In the genomic region with DNA sequence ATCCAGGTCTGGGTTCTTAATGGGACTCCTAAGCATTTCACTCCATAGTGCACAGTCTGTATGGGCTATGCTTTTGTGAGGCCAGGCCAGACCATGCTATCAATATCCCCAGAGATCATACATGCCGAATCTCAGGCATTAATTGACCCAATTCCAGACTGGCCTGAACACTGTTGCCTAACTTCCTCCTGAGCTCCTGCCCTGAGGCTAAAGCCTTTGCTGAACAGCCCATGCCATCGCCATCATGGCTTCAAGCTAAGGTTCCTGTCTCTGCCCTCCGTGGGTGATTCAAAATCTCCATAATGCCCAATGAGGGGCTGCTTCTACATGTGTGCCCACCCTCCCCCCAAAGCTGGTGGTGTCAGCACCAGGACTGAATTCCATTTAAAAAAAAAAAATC, we compare ENCODE assay signal across 13 mouse cellular contexts. TPM values are rescaled to one million over a fixed set of nuclear protein-coding genes. Genes with fewer than 3 reads are reported as not detected.
A peak's percentile ranks its signal among the peaks of the same experiment; 100 is the strongest.
DNase-seq lines count a peak whose midpoint lies in the region; ATAC-seq and TF ChIP-seq lines count a peak whose summit lies in the region.
"Had no signal": no experiment of that assay in that cellular context is flagged by ENCODE, and none has a peak within 500 bp of the region (broad histone marks: within the 10 kb centered on the region; RNA-seq: fewer than 3 reads in every experiment).

No protein-coding gene starts in this region.

- H3K27me3 ChIP-seq in heart, embryonic 13.5 days (replicated peaks) = peaks cover 47% of the 10 kb centered on the region
- H3K27me3 ChIP-seq in MEL (ENCODE audit: control insufficient read depth in 1 of 2, insufficient read depth in 2 of 2, low read length in 2 of 2) = no peaks in the 10 kb centered on the region

- DNase-seq in heart, adult 8-10 months (ENCODE audit: low spot score) = no peak
- peak; percentile 63 for DNase-seq in MEL (ENCODE audit: low read depth, low spot score)
- no peak for DNase-seq in right cerebral cortex, adult 18-20 months
- no peak for DNase-seq in kidney, postnatal 36 days
- DNase-seq in frontal cortex, adult 2 months (ENCODE audit: extremely low spot score in 1 of 2, low spot score in 1 of 2) = no peak
- DNase-seq: adrenal gland, postnatal 10 days; gastrocnemius, postnatal 25 days; kidney, postnatal 10 days; left cerebral cortex, postnatal 4 days had no signal

- no peaks in the 10 kb centered on the region for H3K9me3 ChIP-seq in heart, embryonic 13.5 days
- H3K9me3 ChIP-seq in MEL (replicated peaks; ENCODE audit: insufficient read depth, low read length) = no peaks in the 10 kb centered on the region
- H3K9me3 ChIP-seq: forebrain, embryonic 15.5 days had no signal

- peaks cover 34% of the 10 kb centered on the region for H3K4me1 ChIP-seq in heart, embryonic 13.5 days
- peaks cover 3 to 20% of the 10 kb centered on the region in 2 experiments; a peak in 3 of 4 replicates for H3K4me1 ChIP-seq in MEL (ENCODE audit: control insufficient read depth in 1 of 2, insufficient read depth in 2 of 2, low read length in 2 of 2)

- ATAC-seq in heart, embryonic 13.5 days (ENCODE audit: extremely low read depth, insufficient number of reproducible peaks, low FRiP score, low TSS enrichment) = no peak
- ATAC-seq in granulocyte monocyte progenitor cell, adult 5-6 weeks (replicated peaks; ENCODE audit: poor library complexity, severe bottlenecking) = peak; percentile 51
- ATAC-seq in megakaryocyte, adult 5-6 weeks (ENCODE audit: poor library complexity, severe bottlenecking) = peak; percentile 34
- ATAC-seq: forebrain, embryonic 15.5 days had no signal

- TF ChIP-seq POLR2A in MEL (IDR thresholded peaks at IDR 0.05; ENCODE audit: control insufficient read depth in 1 of 2, insufficient read depth in 1 of 2, low read depth in 1 of 2, low read length in 2 of 2, poor library complexity in 1 of 2) = no peak

- peak overlapping the region; percentile 25 for H3K27ac ChIP-seq in heart, embryonic 13.5 days (replicated peaks)
- peak overlapping the region; percentile 42 for H3K27ac ChIP-seq in MEL (ENCODE audit: control insufficient read depth, low read depth, low read length)
- H3K27ac ChIP-seq: forebrain, embryonic 15.5 days had no signal

- H3K9ac ChIP-seq in heart, embryonic 13.5 days = no peak overlapping the region
- H3K9ac ChIP-seq in MEL (ENCODE audit: control insufficient read depth, low read depth, low read length, poor library complexity, severe bottlenecking) = peak overlapping the region; percentile 10; the same call in 1 of the 2 replicates
- H3K9ac ChIP-seq: forebrain, embryonic 15.5 days had no signal

- peaks cover 20% of the 10 kb centered on the region for H3K36me3 ChIP-seq in heart, embryonic 13.5 days
- peaks cover 1 to 4% of the 10 kb centered on the region in 2 experiments; a peak in 2 of 4 replicates for H3K36me3 ChIP-seq in MEL (ENCODE audit: control insufficient read depth in 1 of 2, insufficient read depth in 2 of 2, low read length in 2 of 2)

- no peak for TF ChIP-seq EP300 in MEL (IDR thresholded peaks at IDR 0.05; ENCODE audit: low read depth in 1 of 2, low read length in 2 of 2)

- peak overlapping the region; percentile 18 for H3K4me3 ChIP-seq in heart, embryonic 13.5 days
- no peak overlapping the region for H3K4me3 ChIP-seq in MEL (ENCODE audit: control insufficient read depth in 1 of 2, insufficient read depth in 1 of 2, low read depth in 2 of 2, low read length in 2 of 2)
- H3K4me3 ChIP-seq: forebrain, embryonic 15.5 days had no signal

- H3K79me2 ChIP-seq in MEL (ENCODE audit: control insufficient read depth, insufficient read depth, low read length, poor library complexity) = no peaks in the 10 kb centered on the region

- 39% methylated on average over 3 of the region's 3 CpGs for WGBS in heart, embryonic 13.5 days

- TF ChIP-seq CTCF in MEL (IDR thresholded peaks at IDR 0.05 in 2 of 3, conservative IDR thresholded peaks at IDR 0.05 in 1 of 3; ENCODE audit: control insufficient read depth in 1 of 3, insufficient read depth in 1 of 3, low read depth in 2 of 3, low read length in 3 of 3, poor library complexity in 1 of 3, severe bottlenecking in 1 of 3) = no peak

- H3K4me2 ChIP-seq in heart, embryonic 13.5 days = peak overlapping the region; percentile 41
- H3K4me2 ChIP-seq: forebrain, embryonic 15.5 days had no signal

- TF ChIP-seq RAD21 in MEL (IDR thresholded peaks at IDR 0.05; ENCODE audit: low read depth, low read length) = no peak

TF ChIP-seq in MEL, 35 proteins besides CTCF, POLR2A, EP300 and RAD21:
- TF ChIP-seq BHLHE40 (IDR thresholded peaks at IDR 0.05; ENCODE audit: borderline replicate concordance, low read depth, low read length) (no peak), POLR2AphosphoS2 (IDR thresholded peaks at IDR 0.05; ENCODE audit: low read length) (0 out of 2 replicates have a peak, but pooled peaks have one; percentile 13)

RNA-seq across cellular contexts. Expression of a gene that starts 2.8 kb away (rescaled TPM):
- polyA plus RNA-seq in heart, embryonic 13.5 days (2015; fragmentation: Nextera tagmentation; extraction: Ambion mirVana) = 1.2 TPM in 2 replicates
- total RNA-seq in heart, adult 8-10 months (2022) = under 1 TPM in 2 of 4 experiments, not detected in 2; 0.22 TPM
- total RNA-seq in MEL (2012; rRNA removed) = 1.7 and 2.0 TPM in 2 replicates
- 1 to 10 TPM in 1 of 2 experiments, not detected in 1; 4.1 TPM for polyA plus RNA-seq in MEL (2012; ENCODE audit: insufficient read depth in 1 of 2, insufficient read length in 2 of 2, low read depth in 1 of 2, low replicate concordance in 2 of 2, missing spikeins in 1 of 2)
- not detected in 2 replicates for total RNA-seq in granulocyte monocyte progenitor cell, adult 5-6 weeks (2014; fragmentation: Nextera tagmentation)
- 0.15 and 0.60 TPM in 2 replicates for total RNA-seq in granulocyte monocyte progenitor cell, adult 5-6 weeks (2017)
- 0.04 and 0.34 TPM in 2 replicates for total RNA-seq in megakaryocyte, adult 5-6 weeks (2015)
- 0.49 TPM in 1 of 2 replicates, not detected in the other for total RNA-seq in megakaryocyte, adult 5-6 weeks (2017)
- polyA plus RNA-seq in frontal cortex, adult 2 months (2012; rRNA removed) = 2.7 and 3.8 TPM in 2 replicates

RNA-seq across cellular contexts. Expression of a gene that starts 16.8 kb away (rescaled TPM):
- polyA plus RNA-seq in heart, embryonic 13.5 days (2015; fragmentation: Nextera tagmentation; extraction: Ambion mirVana) = 39.3 and 41.8 TPM in 2 replicates
- 10 to 100 TPM; 22.1 to 24.5 (median 22.8) TPM for total RNA-seq in heart, adult 8-10 months (2022)
- total RNA-seq in MEL (2012; rRNA removed) = 164 and 172 TPM in 2 replicates
- polyA plus RNA-seq in MEL (2012; ENCODE audit: insufficient read depth in 1 of 2, insufficient read length in 2 of 2, low read depth in 1 of 2, low replicate concordance in 2 of 2, missing spikeins in 1 of 2) = 100 to 1,000 TPM; 122 to 234 TPM
- 97.3 and 108 TPM in 2 replicates for total RNA-seq in granulocyte monocyte progenitor cell, adult 5-6 weeks (2014; fragmentation: Nextera tagmentation)
- 116 and 135 TPM in 2 replicates for total RNA-seq in granulocyte monocyte progenitor cell, adult 5-6 weeks (2017)
- total RNA-seq in megakaryocyte, adult 5-6 weeks (2015) = 23.9 and 25.2 TPM in 2 replicates
- 43.9 and 47.3 TPM in 2 replicates for total RNA-seq in megakaryocyte, adult 5-6 weeks (2017)
- 93.4 and 96.7 TPM in 2 replicates for polyA plus RNA-seq in frontal cortex, adult 2 months (2012; rRNA removed)

RNA-seq across cellular contexts. Expression of a gene that starts 18.0 kb away (rescaled TPM):
- 13.1 and 13.3 TPM in 2 replicates for polyA plus RNA-seq in heart, embryonic 13.5 days (2015; fragmentation: Nextera tagmentation; extraction: Ambion mirVana)
- total RNA-seq in heart, adult 8-10 months (2022) = 10 to 100 TPM in 3 of 4 experiments, 1 to 10 TPM in 1; 9.5 to 11.8 (median 10.9) TPM
- total RNA-seq in MEL (2012; rRNA removed) = 9.4 and 11.8 TPM in 2 replicates
- 10 to 100 TPM in 1 of 2 experiments, not detected in 1; 20.0 TPM for polyA plus RNA-seq in MEL (2012; ENCODE audit: insufficient read depth in 1 of 2, insufficient read length in 2 of 2, low read depth in 1 of 2, low replicate concordance in 2 of 2, missing spikeins in 1 of 2)
- total RNA-seq in granulocyte monocyte progenitor cell, adult 5-6 weeks (2014; fragmentation: Nextera tagmentation) = 24.3 and 36.5 TPM in 2 replicates
- total RNA-seq in granulocyte monocyte progenitor cell, adult 5-6 weeks (2017) = 12.2 and 13.4 TPM in 2 replicates
- 8.5 and 10.5 TPM in 2 replicates for total RNA-seq in megakaryocyte, adult 5-6 weeks (2015)
- total RNA-seq in megakaryocyte, adult 5-6 weeks (2017) = 11.2 and 14.1 TPM in 2 replicates
- 79.0 and 85.8 TPM in 2 replicates for polyA plus RNA-seq in frontal cortex, adult 2 months (2012; rRNA removed)

RNA-seq across cellular contexts. Expression of a gene that starts 37.0 kb away (rescaled TPM):
- 2.7 and 3.0 TPM in 2 replicates for polyA plus RNA-seq in heart, embryonic 13.5 days (2015; fragmentation: Nextera tagmentation; extraction: Ambion mirVana)
- total RNA-seq in heart, adult 8-10 months (2022) = 100 to 1,000 TPM; 327 to 378 (median 333) TPM
- total RNA-seq in MEL (2012; rRNA removed) = 0.10 and 0.19 TPM in 2 replicates
- 1 to 10 TPM in 1 of 2 experiments, not detected in 1; 1.8 TPM for polyA plus RNA-seq in MEL (2012; ENCODE audit: insufficient read depth in 1 of 2, insufficient read length in 2 of 2, low read depth in 1 of 2, low replicate concordance in 2 of 2, missing spikeins in 1 of 2)
- total RNA-seq in granulocyte monocyte progenitor cell, adult 5-6 weeks (2014; fragmentation: Nextera tagmentation) = not detected in 2 replicates
- total RNA-seq in granulocyte monocyte progenitor cell, adult 5-6 weeks (2017) = 0.05 TPM in 1 of 2 replicates, not detected in the other
- total RNA-seq in megakaryocyte, adult 5-6 weeks (2015) = 0.11 TPM in 1 of 2 replicates, not detected in the other
- not detected in 2 replicates for total RNA-seq in megakaryocyte, adult 5-6 weeks (2017)
- polyA plus RNA-seq in frontal cortex, adult 2 months (2012; rRNA removed) = 0.92 and 0.96 TPM in 2 replicates

RNA-seq across cellular contexts. Expression of a gene that starts 49.5 kb away (rescaled TPM):
- polyA plus RNA-seq in heart, embryonic 13.5 days (2015; fragmentation: Nextera tagmentation; extraction: Ambion mirVana) = 3.2 and 3.3 TPM in 2 replicates
- 10 to 100 TPM; 10.1 to 14.4 (median 12.2) TPM for total RNA-seq in heart, adult 8-10 months (2022)
- 1.9 and 3.2 TPM in 2 replicates for total RNA-seq in MEL (2012; rRNA removed)
- 1 to 10 TPM in 1 of 2 experiments, not detected in 1; 3.8 TPM for polyA plus RNA-seq in MEL (2012; ENCODE audit: insufficient read depth in 1 of 2, insufficient read length in 2 of 2, low read depth in 1 of 2, low replicate concordance in 2 of 2, missing spikeins in 1 of 2)
- 1.5 and 2.1 TPM in 2 replicates for total RNA-seq in granulocyte monocyte progenitor cell, adult 5-6 weeks (2014; fragmentation: Nextera tagmentation)
- 0.26 and 0.43 TPM in 2 replicates for total RNA-seq in granulocyte monocyte progenitor cell, adult 5-6 weeks (2017)
- 0.11 and 0.42 TPM in 2 replicates for total RNA-seq in megakaryocyte, adult 5-6 weeks (2015)
- total RNA-seq in megakaryocyte, adult 5-6 weeks (2017) = 0.49 and 0.66 TPM in 2 replicates
- polyA plus RNA-seq in frontal cortex, adult 2 months (2012; rRNA removed) = 5.2 and 5.4 TPM in 2 replicates
